Mouse (Mus musculus): ENCODE data around the gene Zbtb2.

- no peak for TF ChIP-seq ZMIZ1 (IDR thresholded peaks at IDR 0.05; ENCODE audit: low read depth, low read length)
- TF ChIP-seq CTCF (IDR thresholded peaks at IDR 0.05 in 2 of 3, conservative IDR thresholded peaks at IDR 0.05 in 1 of 3; ENCODE audit: control insufficient read depth in 1 of 3, insufficient read depth in 1 of 3, low read depth in 2 of 3, low read length in 3 of 3, poor library complexity in 1 of 3, severe bottlenecking in 1 of 3): no peak
Measured at GRCm38 (mm10) chr10:4364618-4365017, 23.3 kb downstream of the Zbtb2 start.

All from MEL (cell line).